Mouse (Mus musculus): ENCODE data around the gene Kbtbd12. TPM values are rescaled to one million over a fixed set of nuclear protein-coding genes. Genes with fewer than 3 reads are reported as not detected.

Gene Kbtbd12
- polyA plus RNA-seq, 1 experiment from 2014 or later = 0.88 TPM

DNA sequence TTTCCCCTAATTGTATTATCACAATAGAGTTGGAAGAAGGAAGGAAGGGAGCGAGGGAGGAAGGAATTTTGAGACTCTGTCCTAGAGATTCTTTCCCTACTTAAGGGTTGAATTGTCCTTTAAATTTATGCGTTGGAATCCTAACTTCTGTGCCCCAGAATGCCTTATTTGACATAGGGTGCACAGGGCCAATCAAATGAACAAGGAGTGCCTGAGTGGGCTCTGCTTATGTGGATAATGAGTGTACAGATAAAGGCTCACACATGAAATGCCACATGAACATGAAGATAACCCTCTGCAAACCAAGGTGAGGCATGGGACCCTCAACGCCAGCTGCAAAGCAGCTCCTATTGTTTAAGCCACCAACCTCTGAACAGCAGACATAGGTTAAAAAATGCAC is 2.6 kb upstream of the Kbtbd12 start:
- no peak for ATAC-seq (ENCODE audit: low FRiP score, low read depth)
- Histone ChIP-seq H3K27me3 (no peaks in the 10 kb centered on the region), H3K9ac (peak overlapping the region; percentile 34; the same call in 1 of the 2 replicates), H3K9me3 (no peaks in the 10 kb centered on the region), H3K4me2 (peak overlapping the region; percentile 45), H3K4me1 (replicated peaks) (peaks cover 18% of the 10 kb centered on the region), H3K36me3 (no peaks in the 10 kb centered on the region), H3K4me3 (no peak overlapping the region), H3K27ac (replicated peaks) (peak overlapping the region; percentile 56)
- 26% methylated on average over 3 of the region's 3 CpGs for WGBS

DNA sequence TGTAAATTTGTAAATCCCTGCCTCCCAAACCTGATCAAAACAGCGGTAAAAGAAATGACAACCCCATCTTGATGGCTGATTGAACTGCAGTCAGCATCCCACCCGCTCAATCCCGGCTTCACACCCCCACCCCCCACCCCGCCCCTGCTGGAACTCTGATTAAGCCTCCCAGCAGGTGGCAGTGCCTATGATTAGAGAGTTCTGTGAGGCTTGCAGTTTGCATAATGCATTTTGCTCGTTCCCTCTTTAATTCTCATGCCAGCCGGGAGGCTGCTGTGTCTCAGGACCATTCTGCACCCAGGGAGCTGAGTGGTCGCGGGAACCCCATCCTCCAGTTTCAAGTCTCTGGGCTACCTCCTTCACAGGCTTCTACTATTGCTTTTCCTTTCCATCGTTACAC is 2.2 kb upstream of the Kbtbd12 start:
- Histone ChIP-seq H3K4me3 (no peak overlapping the region), H3K36me3 (no peaks in the 10 kb centered on the region), H3K9ac (peak overlapping the region; percentile 34; the same call in 1 of the 2 replicates), H3K27me3 (no peaks in the 10 kb centered on the region), H3K9me3 (no peaks in the 10 kb centered on the region), H3K4me1 (replicated peaks) (peaks cover 18% of the 10 kb centered on the region), H3K27ac (replicated peaks) (peak overlapping the region; percentile 56), H3K4me2 (peak overlapping the region; percentile 45)
- WGBS = 3% methylated on average over 9 of the region's 9 CpGs
- peak; percentile 81 for ATAC-seq (ENCODE audit: low FRiP score, low read depth)

GRCm38 (mm10) chr6:88639372-88639920 is 1.7 kb upstream of the Kbtbd12 start:
- no peak for ATAC-seq (ENCODE audit: low FRiP score, low read depth)
- Histone ChIP-seq H3K4me1 (replicated peaks) (peaks cover 18% of the 10 kb centered on the region), H3K27ac (replicated peaks) (peak overlapping the region; percentile 56), H3K4me3 (no peak overlapping the region), H3K9ac (no peak overlapping the region), H3K36me3 (no peaks in the 10 kb centered on the region), H3K4me2 (peak overlapping the region; percentile 45), H3K9me3 (no peaks in the 10 kb centered on the region), H3K27me3 (no peaks in the 10 kb centered on the region)
- whole genome bisulfite sequencing = 39% methylated on average over 6 of the region's 6 CpGs

DNA sequence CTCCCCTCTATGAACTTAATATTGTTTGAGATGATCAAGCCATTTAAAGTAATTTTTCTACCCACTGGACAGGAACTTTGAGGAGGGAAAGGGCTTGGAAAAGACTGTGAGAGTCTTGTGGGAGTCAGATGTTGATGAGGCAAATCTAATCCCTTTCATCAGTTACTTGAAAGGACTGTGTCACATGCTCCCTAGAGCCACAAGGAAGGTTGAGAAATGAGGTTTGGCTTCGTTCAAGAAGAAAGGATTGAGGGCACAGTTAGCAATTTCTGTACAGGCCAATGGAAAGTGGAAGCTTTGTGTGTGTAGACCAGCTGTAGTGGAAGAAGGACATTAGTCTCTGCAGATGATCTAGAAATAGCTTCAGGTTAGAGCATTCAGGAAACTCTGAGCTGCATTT is 1.2 kb upstream of the Kbtbd12 start:
- 16% methylated on average over 1 of the region's 1 CpGs for WGBS

GRCm38 (mm10) chr6:88635881-88636754 is 1.6 kb downstream of the Kbtbd12 start:
- WGBS = 92% methylated on average over 6 of the region's 6 CpGs
- Histone ChIP-seq H3K27me3 (no peaks in the 10 kb centered on the region), H3K4me2 (no peak overlapping the region), H3K9me3 (no peaks in the 10 kb centered on the region), H3K27ac (replicated peaks) (no peak overlapping the region), H3K9ac (no peak overlapping the region), H3K4me1 (replicated peaks) (peaks cover 18% of the 10 kb centered on the region), H3K36me3 (no peaks in the 10 kb centered on the region), H3K4me3 (no peak overlapping the region)
- ATAC-seq (ENCODE audit: low FRiP score, low read depth) = no peak

More for the DNA sequence above, 1.2 kb upstream of the Kbtbd12 start:
- no peak for ATAC-seq (ENCODE audit: low FRiP score, low read depth)
- H3K9me3 ChIP-seq = no peaks in the 10 kb centered on the region
- H3K4me2 ChIP-seq = no peak overlapping the region
- peaks cover 18% of the 10 kb centered on the region for H3K4me1 ChIP-seq (replicated peaks)
- no peaks in the 10 kb centered on the region for H3K36me3 ChIP-seq
- H3K9ac ChIP-seq = no peak overlapping the region
- H3K27me3 ChIP-seq = no peaks in the 10 kb centered on the region
- peak overlapping the region; percentile 56; the same call in 1 of the 2 replicates for H3K27ac ChIP-seq (replicated peaks)
- no peak overlapping the region for H3K4me3 ChIP-seq

DNA sequence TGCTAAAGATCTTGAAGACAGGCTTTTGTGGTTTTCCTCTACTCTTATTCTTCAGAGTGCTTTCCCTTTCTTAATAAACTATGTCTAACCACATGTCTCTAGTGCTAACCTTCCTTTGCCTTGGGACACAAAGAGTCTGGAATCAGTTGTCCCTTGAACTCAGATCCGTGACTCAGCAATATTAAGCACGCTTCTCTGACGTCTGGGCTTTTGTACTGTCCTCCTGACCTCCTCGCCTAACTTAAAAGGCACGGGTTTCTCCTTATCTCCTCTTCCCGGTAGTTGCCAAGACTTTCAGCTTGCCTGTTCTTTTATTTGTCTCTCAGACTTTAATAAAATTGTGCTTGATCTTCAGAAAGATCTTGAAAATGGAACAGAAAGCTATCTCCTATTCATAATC is 6.5 kb downstream of the Kbtbd12 start:
- H3K4me2 ChIP-seq = no peak overlapping the region
- H3K4me1 ChIP-seq (replicated peaks) = peaks cover 18% of the 10 kb centered on the region
- no peak for ATAC-seq (ENCODE audit: low FRiP score, low read depth)
- no peaks in the 10 kb centered on the region for H3K36me3 ChIP-seq
- no peaks in the 10 kb centered on the region for H3K27me3 ChIP-seq
- no peak overlapping the region for H3K9ac ChIP-seq
- H3K27ac ChIP-seq (replicated peaks) = no peak overlapping the region
- no peak overlapping the region for H3K4me3 ChIP-seq
- 71% methylated on average over 6 of the region's 6 CpGs for WGBS
- no peaks in the 10 kb centered on the region for H3K9me3 ChIP-seq

- 85% methylated on average over 5 of the region's 5 CpGs for WGBS
- H3K27ac ChIP-seq (replicated peaks) = no peak overlapping the region
- no peak for ATAC-seq (ENCODE audit: low FRiP score, low read depth)
Observed at GRCm38 (mm10) chr6:88630560-88630959, 7.2 kb downstream of the Kbtbd12 start.

GRCm38 (mm10) chr6:88629821-88630220 is 7.9 kb downstream of the Kbtbd12 start:
- ATAC-seq (ENCODE audit: low FRiP score, low read depth) = no peak
- no peak overlapping the region for H3K4me2 ChIP-seq
- no peaks in the 10 kb centered on the region for H3K9me3 ChIP-seq
- no peak overlapping the region for H3K27ac ChIP-seq (replicated peaks)
- H3K27me3 ChIP-seq = no peaks in the 10 kb centered on the region
- H3K4me3 ChIP-seq = no peak overlapping the region
- WGBS = 94% methylated on average over 2 of the region's 2 CpGs
- H3K9ac ChIP-seq = no peak overlapping the region
- no peaks in the 10 kb centered on the region for H3K36me3 ChIP-seq
- H3K4me1 ChIP-seq (replicated peaks) = peaks cover 21% of the 10 kb centered on the region

More at GRCm38 (mm10) chr6:88630560-88630959, 7.2 kb downstream of the Kbtbd12 start:
- H3K4me2 ChIP-seq = no peak overlapping the region
- H3K36me3 ChIP-seq = no peaks in the 10 kb centered on the region
- H3K4me3 ChIP-seq = no peak overlapping the region
- no peaks in the 10 kb centered on the region for H3K9me3 ChIP-seq
- peaks cover 21% of the 10 kb centered on the region for H3K4me1 ChIP-seq (replicated peaks)
- H3K9ac ChIP-seq = no peak overlapping the region
- no peaks in the 10 kb centered on the region for H3K27me3 ChIP-seq

DNA sequence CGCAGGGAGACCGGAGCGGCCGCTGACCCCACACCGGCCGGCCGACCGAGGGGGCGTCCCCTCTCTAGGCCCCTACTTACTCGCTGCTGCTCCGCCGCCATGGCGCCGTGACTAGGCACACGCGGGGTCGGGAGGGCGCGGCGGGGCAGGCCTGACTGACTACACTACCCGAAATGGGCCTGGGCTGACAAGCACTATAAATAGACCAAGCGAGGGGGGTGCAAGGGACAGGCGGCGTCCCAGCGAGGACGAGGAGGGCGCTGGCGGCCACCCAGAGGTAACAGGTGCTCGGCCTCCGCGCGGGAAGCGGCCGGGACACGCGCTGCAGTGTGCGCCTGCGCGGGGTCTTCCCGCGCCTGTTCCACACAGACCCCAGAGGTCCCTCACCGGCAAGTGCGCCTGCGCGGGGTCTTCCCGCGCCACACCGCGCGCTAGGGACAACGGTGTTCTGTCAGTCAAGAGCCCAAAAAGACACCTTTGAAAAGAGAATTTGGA is 10.4 kb downstream of the Kbtbd12 start:
- H3K36me3 ChIP-seq = no peaks in the 10 kb centered on the region
- H3K4me2 ChIP-seq = peak overlapping the region; percentile 99
- no peaks in the 10 kb centered on the region for H3K27me3 ChIP-seq
- H3K4me1 ChIP-seq (replicated peaks) = peaks cover 21% of the 10 kb centered on the region
- H3K9ac ChIP-seq = peak overlapping the region; percentile 53
- no peaks in the 10 kb centered on the region for H3K9me3 ChIP-seq
- peak overlapping the region; percentile 53 for H3K4me3 ChIP-seq
- WGBS = 2% methylated on average over 50 of the region's 51 CpGs
- peak; percentile 96 for ATAC-seq (ENCODE audit: low FRiP score, low read depth)
- H3K27ac ChIP-seq (replicated peaks) = peak overlapping the region; percentile 92

GRCm38 (mm10) chr6:88626912-88627311 is 10.8 kb downstream of the Kbtbd12 start:
- Histone ChIP-seq H3K9me3 (no peaks in the 10 kb centered on the region), H3K4me2 (peak overlapping the region; percentile 99), H3K9ac (peak overlapping the region; percentile 53), H3K36me3 (no peaks in the 10 kb centered on the region), H3K27me3 (no peaks in the 10 kb centered on the region), H3K27ac (replicated peaks) (peak overlapping the region; percentile 92), H3K4me3 (peak overlapping the region; percentile 53), H3K4me1 (replicated peaks) (peaks cover 21% of the 10 kb centered on the region)
- 16% methylated on average over 11 of the region's 11 CpGs for WGBS
- peak; percentile 53 for ATAC-seq (ENCODE audit: low FRiP score, low read depth)

- Histone ChIP-seq H3K27ac (replicated peaks) (peak overlapping the region; percentile 92), H3K36me3 (no peaks in the 10 kb centered on the region), H3K4me2 (peak overlapping the region; percentile 99), H3K9me3 (no peaks in the 10 kb centered on the region), H3K9ac (no peak overlapping the region), H3K4me3 (no peak overlapping the region), H3K4me1 (replicated peaks) (peaks cover 21% of the 10 kb centered on the region), H3K27me3 (no peaks in the 10 kb centered on the region)
- no peak for ATAC-seq (ENCODE audit: low FRiP score, low read depth)
- WGBS = 57% methylated on average over 4 of the region's 4 CpGs
Observed at GRCm38 (mm10) chr6:88626462-88626861, 11.3 kb downstream of the Kbtbd12 start.

DNA sequence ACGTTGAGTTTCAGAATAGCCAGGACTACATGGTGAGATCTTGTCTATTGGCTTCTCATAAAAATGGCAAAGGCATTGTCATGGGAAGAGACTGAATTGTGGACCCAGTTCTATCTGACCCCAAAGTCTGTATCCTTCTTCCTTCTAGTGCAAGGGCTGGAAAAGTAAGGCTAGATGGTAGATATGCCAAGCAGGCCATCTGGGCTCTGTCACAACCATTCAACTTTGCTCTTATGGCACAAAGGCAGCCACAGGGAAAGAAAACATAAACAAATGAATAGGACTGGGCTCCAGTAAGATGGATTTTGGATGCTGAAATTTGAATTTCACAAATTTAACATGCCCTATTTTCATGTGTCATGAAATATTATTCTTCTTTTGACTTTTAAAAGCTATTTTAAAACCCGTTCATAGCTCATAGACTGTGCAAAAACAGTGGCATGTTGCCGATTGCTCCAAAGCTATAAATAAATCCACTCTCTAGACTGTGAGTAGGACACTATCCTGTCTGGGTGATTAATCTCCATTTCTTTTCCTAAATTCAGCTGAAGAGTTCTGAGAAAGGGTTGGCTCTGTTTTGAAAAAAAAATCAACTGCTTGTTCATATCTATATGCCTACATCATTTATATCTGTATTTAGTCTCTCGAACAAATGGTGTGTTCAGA is 15.8 kb downstream of the Kbtbd12 start:
- H3K4me2 ChIP-seq = no peak overlapping the region
- H3K36me3 ChIP-seq = no peaks in the 10 kb centered on the region
- no peaks in the 10 kb centered on the region for H3K9me3 ChIP-seq
- no peaks in the 10 kb centered on the region for H3K27me3 ChIP-seq
- peaks cover 9% of the 10 kb centered on the region for H3K4me1 ChIP-seq (replicated peaks)
- H3K4me3 ChIP-seq = no peak overlapping the region
- H3K9ac ChIP-seq = no peak overlapping the region
- ATAC-seq (ENCODE audit: low FRiP score, low read depth) = no peak
- no peak overlapping the region for H3K27ac ChIP-seq (replicated peaks)
- WGBS = 88% methylated on average over 4 of the region's 4 CpGs

Data from hindbrain, embryonic 15.5 days (tissue).